Mouse (Mus musculus) small intestine, adult 2 months (tissue): Measurements from ENCODE around the gene Cyct.

Experiments used
- CTCF ChIP-seq: fragments of 200-500 bp; IDR thresholded peaks from 2 replicates; pipeline ENCODE4 v1.5.1; 2012; ENCODE audit warnings: low read depth, mild to moderate bottlenecking, control low read depth, inconsistent platforms, low read length, moderate library complexity, mixed read lengths; ENCODE audit not compliant: insufficient replicate concordance, insufficient read length; ENCODE audit errors: extremely low read depth
- POLR2A ChIP-seq: fragments of 200-500 bp; IDR thresholded peaks from 2 replicates; pipeline ENCODE4 v1.6.1; 2012; ENCODE audit warnings: low read depth, mild to moderate bottlenecking, control low read depth, inconsistent platforms, low read length, moderate library complexity

DNA sequence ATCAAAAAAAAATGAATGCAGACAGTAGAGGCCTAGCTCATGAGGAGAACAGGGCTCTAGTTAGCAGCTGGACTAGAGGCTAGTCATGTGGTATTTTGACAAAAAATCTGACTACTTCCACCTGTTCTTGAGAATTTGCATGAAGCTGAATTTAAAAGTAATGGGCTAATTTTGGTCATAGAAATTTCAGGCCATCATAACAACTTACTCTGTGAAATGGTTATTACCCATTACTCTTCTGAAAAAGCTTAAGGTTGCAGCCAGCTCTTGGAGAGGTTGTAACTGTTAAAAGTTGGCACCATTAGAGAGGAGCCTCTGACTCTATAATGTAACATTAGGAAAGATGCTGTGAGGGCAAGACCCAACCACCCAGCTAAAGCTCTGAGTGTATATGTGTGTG, 26.3 kb upstream of the Cyct start:
- TF ChIP-seq POLR2A: no peak
- TF ChIP-seq CTCF: no peak
